Mouse (Mus musculus) hindbrain, embryonic 10.5 days (tissue): ENCODE results near the gene Hdac6. TPM values are rescaled to one million over a fixed set of nuclear protein-coding genes. Genes with fewer than 3 reads are reported as not detected.
"Not testable (repeated sequence)": the region's sequence is repeated elsewhere in the genome, so short reads cannot be mapped to it uniquely, and the experiment has no call there.

Experiments used
- DNase-seq: peaks from one replicate; pipeline ENCODE4 v3.0.0-alpha.2; 2017; ENCODE audit warnings: low spot score
- H3K27ac ChIP-seq: fragments of 300-500 bp; sonication (generic); 2 replicates; pipeline ENCODE4 v1.5.1; 2016; ENCODE audit warnings: mild to moderate bottlenecking, moderate library complexity
- H3K27me3 ChIP-seq: fragments of 300-500 bp; sonication (generic); 2 replicates; pipeline ENCODE4 v1.6.1; 2016; ENCODE audit warnings: mild to moderate bottlenecking; ENCODE audit not compliant: poor library complexity, insufficient read depth, severe bottlenecking
- H3K36me3 ChIP-seq: fragments of 300-500 bp; sonication (generic); 2 replicates; pipeline ENCODE4 v1.6.1; 2016; ENCODE audit warnings: mild to moderate bottlenecking, moderate library complexity
- H3K4me1 ChIP-seq: fragments of 300-500 bp; sonication (generic); replicated peaks from 2 replicates; pipeline ENCODE4 v1.6.1; 2016; ENCODE audit warnings: mild to moderate bottlenecking
- H3K4me3 ChIP-seq: fragments of 300-500 bp; sonication (generic); 2 replicates; pipeline ENCODE4 v1.5.1; 2016; ENCODE audit warnings: mild to moderate bottlenecking, moderate library complexity
- H3K9me3 ChIP-seq: fragments of 300-500 bp; sonication (generic); 2 replicates; pipeline ENCODE4 v1.6.1; 2016; ENCODE audit warnings: mild to moderate bottlenecking, moderate library complexity
- WGBS: fragments of 180-500 bp; shearing (Covaris S2); methylation state at CpG from one replicate; pipeline ENCODE4 v1.1.7; 2016; 5-methylcytosine and 5-hydroxymethylcytosine counted together
- polyA plus RNA-seq: library from polyadenylated mRNA; unstranded; fragments of >200 nt; fragmentation: Nextera tagmentation; extraction: Ambion mirVana; gene quantifications from 2 replicates; pipeline ENCODE4 v1.2.1, GENCODE M21; 2016

Hdac6 gene
- polyA plus RNA-seq, 1 experiment from 2014 or later, result 61.5 TPM

DNA sequence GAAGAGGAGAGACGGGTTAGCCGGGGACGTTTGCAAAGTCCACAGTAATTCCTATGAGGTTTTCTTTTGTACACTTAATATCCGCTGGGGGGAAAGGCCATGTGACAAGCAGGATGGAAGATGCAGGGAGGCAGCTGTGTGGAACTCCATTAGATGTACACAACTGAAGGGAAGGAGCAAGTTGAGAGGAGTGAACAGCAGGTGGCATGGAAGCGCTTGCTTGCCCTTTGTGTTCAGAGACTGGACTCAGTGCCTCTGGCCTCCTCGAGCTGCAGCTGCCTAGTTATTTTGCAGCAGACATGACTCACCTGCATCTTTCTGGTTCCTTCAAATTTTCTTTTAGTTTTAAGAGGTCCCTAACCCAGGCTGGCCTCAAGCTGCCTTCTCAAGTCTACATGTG lies 37.2 kb downstream of the Hdac6 start:
- H3K27ac ChIP-seq, result no peak overlapping the region
- peaks cover 17% of the 10 kb centered on the region for H3K36me3 ChIP-seq
- H3K9me3 ChIP-seq, result no peaks in the 10 kb centered on the region
- H3K27me3 ChIP-seq, result no peaks in the 10 kb centered on the region
- 60% methylated on average over 6 of the region's 6 CpGs for WGBS
- DNase-seq, result no peak
- no peaks in the 10 kb centered on the region for H3K4me1 ChIP-seq
- no peak overlapping the region for H3K4me3 ChIP-seq

GRCm38 (mm10) chrX:7909242-7909641 lies 38.4 kb downstream of the Hdac6 start, which contains the start of gene Gm10490:
Gene Gm10490, plus strand, starts transcription at chrX:7909542.
- not testable (repeated sequence) for H3K27ac ChIP-seq, H3K9me3 ChIP-seq, H3K4me1 ChIP-seq, H3K4me3 ChIP-seq, DNase-seq, H3K27me3 ChIP-seq
- H3K36me3 ChIP-seq, result peaks cover 25% of the 10 kb centered on the region
- WGBS, result 94% methylated on average over 4 of the region's 4 CpGs

GRCm38 (mm10) chrX:7907735-7908134 lies 40.0 kb downstream of the Hdac6 start, which contains the start of gene Gm10491:
Gene Gm10491, minus strand, starts transcription at chrX:7907835.
- no peak within 1 kb of the TSS for H3K27ac ChIP-seq
- no peaks in the 10 kb centered on the region for H3K27me3 ChIP-seq
- peaks cover 34% of the 10 kb centered on the region for H3K36me3 ChIP-seq
- H3K4me1 ChIP-seq, result no peaks in the 10 kb centered on the region
- no peak for DNase-seq
- 87% methylated on average over 5 of the region's 5 CpGs for WGBS
- no peaks in the 10 kb centered on the region for H3K9me3 ChIP-seq
- no peak within 1 kb of the TSS for H3K4me3 ChIP-seq

- WGBS, result 93% methylated on average over 5 of the region's 5 CpGs
- no peaks in the 10 kb centered on the region for H3K27me3 ChIP-seq
- DNase-seq, result no peak
- H3K4me3 ChIP-seq, result no peak overlapping the region
- H3K36me3 ChIP-seq, result peaks cover 34% of the 10 kb centered on the region
- no peaks in the 10 kb centered on the region for H3K9me3 ChIP-seq
- H3K4me1 ChIP-seq, result no peaks in the 10 kb centered on the region
- no peak overlapping the region for H3K27ac ChIP-seq
Observed at GRCm38 (mm10) chrX:7904441-7904840, 43.2 kb downstream of the Hdac6 start.

DNA sequence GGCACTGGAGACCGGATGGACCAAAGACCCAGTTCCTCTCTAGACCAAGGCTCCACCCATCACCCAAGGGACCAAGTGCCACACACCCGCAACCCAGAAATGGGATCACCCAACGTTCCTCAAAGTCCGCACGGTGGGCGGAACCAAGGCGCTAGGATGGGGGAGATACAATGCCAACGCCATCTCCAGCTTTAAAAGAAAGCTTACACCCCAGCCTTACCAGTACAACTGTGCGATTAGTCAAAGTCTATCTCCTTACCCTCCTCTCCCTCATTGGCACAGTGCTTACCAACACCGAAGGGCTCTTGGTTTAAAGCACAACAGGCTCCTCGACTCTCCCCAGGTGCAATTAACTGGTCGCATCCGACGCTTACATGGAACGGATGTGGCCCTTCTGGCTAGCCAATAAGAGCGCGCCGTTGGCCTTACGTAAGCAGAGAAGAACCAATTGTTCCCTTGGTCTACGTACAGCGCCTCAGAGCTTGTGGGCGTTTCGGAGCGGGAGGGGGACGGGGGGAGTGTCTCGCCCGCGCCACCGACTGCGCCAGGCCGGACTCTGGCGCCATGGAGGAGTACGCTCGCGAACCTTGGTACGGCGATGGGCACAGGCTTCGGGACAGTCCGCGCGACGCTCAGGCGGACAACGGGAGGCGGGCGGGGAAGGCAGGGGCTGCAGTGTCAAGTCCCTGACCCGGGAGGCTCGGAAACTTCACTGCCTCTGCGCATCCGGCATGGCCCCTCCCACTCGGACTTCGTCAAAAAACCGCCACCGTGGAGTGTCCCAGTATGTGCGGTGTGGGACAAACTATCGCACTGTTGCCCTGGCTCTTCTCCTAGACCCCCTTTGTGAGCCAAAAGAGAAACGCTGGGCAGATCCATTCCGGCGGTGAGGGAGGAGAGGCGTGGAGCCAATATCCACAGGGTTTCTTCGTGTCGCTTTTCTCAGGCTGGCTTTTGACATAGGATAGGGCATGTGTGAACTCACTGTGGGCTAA lies 48.5 kb downstream of the Hdac6 start, which contains the start of the genes Pqbp1 and Timm17b:
Gene Pqbp1 (minus strand): TSS at position 390 of the 995 bp plus-strand sequence.
Gene Timm17b (plus strand): TSS at position 478 of the 995 bp plus-strand sequence.
- WGBS, result 18% methylated on average over 62 of the region's 62 CpGs

DNA sequence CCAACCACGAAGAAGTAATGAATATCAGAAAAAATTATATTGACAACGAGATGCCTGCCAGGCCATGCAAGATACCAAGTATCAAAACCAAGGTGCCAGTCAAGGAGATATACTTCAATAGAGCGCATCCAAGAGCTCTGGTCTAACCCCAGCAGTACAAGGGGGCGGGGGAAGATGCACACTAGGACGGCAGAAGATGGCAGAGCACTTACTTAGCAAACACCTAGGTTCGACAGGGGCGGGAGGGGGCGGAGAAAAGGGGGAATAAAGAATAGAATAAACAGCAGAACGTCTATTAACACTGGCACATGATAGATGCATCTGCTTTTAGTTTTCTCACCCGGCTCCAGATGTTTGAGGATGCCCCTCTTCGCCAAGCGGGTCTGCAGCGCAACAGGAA lies 49.5 kb downstream of the Hdac6 start:
- Histone ChIP-seq H3K4me1 (peaks cover 7% of the 10 kb centered on the region), H3K4me3 (peak overlapping the region; percentile 60), H3K36me3 (peaks cover 32% of the 10 kb centered on the region), H3K27ac (peak overlapping the region; percentile 89), H3K9me3 (0 out of 2 replicates have a peak, but pooled peaks cover 8% of the 10 kb centered on the region), H3K27me3 (no peaks in the 10 kb centered on the region)
- no peak for DNase-seq
- 27% methylated on average over 13 of the region's 13 CpGs for WGBS

More for the DNA sequence above, 48.5 kb downstream of the Hdac6 start, which contains the start of the genes Pqbp1 and Timm17b:
- Histone ChIP-seq H3K27ac (peak within 1 kb of the TSS; percentile 89), H3K36me3 (peaks cover 30% of the 10 kb centered on the region), H3K4me3 (peak within 1 kb of the TSS; percentile 60), H3K9me3 (0 out of 2 replicates have a peak, but pooled peaks cover 8% of the 10 kb centered on the region), H3K4me1 (peaks cover 7% of the 10 kb centered on the region), H3K27me3 (no peaks in the 10 kb centered on the region)
- DNase-seq, result peak; percentile 87

DNA sequence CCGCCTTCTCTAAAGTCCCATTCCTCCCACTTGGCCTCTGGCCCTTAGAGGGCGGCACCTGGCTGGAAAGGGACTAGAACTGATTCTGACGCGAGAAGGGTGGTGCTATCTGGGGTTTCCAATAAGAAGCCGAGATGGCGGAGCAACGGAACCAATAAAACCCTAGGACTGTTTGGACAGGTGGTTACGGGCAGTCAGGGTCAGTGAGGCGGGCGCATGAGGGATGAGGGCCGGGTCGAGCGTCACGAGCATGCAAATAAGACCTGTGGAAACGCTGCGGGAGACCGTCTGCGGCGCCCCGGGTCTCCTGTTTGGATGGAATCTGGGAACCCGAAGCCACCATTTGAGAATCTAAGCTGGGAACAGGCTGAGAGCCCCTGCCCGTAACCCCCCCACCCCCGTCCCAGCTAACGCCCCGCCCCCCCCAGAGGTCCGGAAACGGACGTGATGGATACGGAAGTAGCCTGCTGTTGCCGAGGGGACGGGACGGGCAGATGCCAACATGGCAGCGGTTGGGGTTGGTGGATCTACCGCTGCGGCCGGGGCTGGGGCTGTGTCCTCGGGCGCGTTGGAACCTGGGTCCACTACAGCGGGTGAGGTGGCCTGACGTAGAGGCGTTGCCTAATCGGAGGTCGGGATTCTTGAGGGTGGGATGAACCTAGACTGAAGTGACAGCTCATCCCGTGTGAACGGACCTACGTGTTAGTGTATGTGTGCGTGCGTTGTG lies 63.7 kb downstream of the Hdac6 start, which contains the start of gene Slc35a2:
Gene Slc35a2 (plus strand): TSS at position 188 of the 727 bp plus-strand sequence.
- Histone ChIP-seq H3K4me1 (peaks cover 13% of the 10 kb centered on the region), H3K27me3 (no peaks in the 10 kb centered on the region), H3K36me3 (peaks cover 16% of the 10 kb centered on the region; the same call in 1 of the 2 replicates), H3K4me3 (peak within 1 kb of the TSS; percentile 64), H3K27ac (peak within 1 kb of the TSS; percentile 87), H3K9me3 (no peaks in the 10 kb centered on the region; the same call in 1 of the 2 replicates)
- peak; percentile 82 for DNase-seq
- WGBS, result 13% methylated on average over 49 of the region's 49 CpGs

Other genes starting within 250 kb of the Hdac6 start
- 19.5 and 23.7 TPM in 2 replicates for gene Wdr45, start 233.6 kb downstream of the Hdac6 start, polyA plus RNA-seq
- not detected in 2 replicates for gene Gm45208, start 225.6 kb downstream of the Hdac6 start, polyA plus RNA-seq
- gene Praf2, start 219.4 kb downstream of the Hdac6 start, polyA plus RNA-seq, result 78.2 and 101 TPM in 2 replicates
- gene Ccdc120, start 197.0 kb downstream of the Hdac6 start, polyA plus RNA-seq, result 18.7 and 22.9 TPM in 2 replicates
- gene Tfe3, start 185.3 kb downstream of the Hdac6 start, polyA plus RNA-seq, result 31.7 and 36.5 TPM in 2 replicates
- gene Gripap1, start 158.1 kb downstream of the Hdac6 start, polyA plus RNA-seq, result 45.3 and 47.8 TPM in 2 replicates
- gene Kcnd1, start 125.6 kb downstream of the Hdac6 start, polyA plus RNA-seq, result 1.4 and 2.2 TPM in 2 replicates
- 43.8 and 55.9 TPM in 2 replicates for gene Otud5, start 106.5 kb downstream of the Hdac6 start, polyA plus RNA-seq
- 8.8 and 10.2 TPM in 2 replicates for gene Pim2, start 69.6 kb downstream of the Hdac6 start, polyA plus RNA-seq
- gene Slc35a2, start 63.9 kb downstream of the Hdac6 start, polyA plus RNA-seq, result 26.6 and 32.5 TPM in 2 replicates
- gene Pqbp1, start 48.6 kb downstream of the Hdac6 start, polyA plus RNA-seq, result 131 and 160 TPM in 2 replicates
- gene Timm17b, start 48.5 kb downstream of the Hdac6 start, polyA plus RNA-seq, result 206 and 214 TPM in 2 replicates
- gene Gm10491, start 40.1 kb downstream of the Hdac6 start, polyA plus RNA-seq, result not detected in 2 replicates
- not detected in 2 replicates for gene Gm10490, start 38.3 kb downstream of the Hdac6 start, polyA plus RNA-seq
- gene Pcsk1n, start 28.1 kb downstream of the Hdac6 start, polyA plus RNA-seq, result 7.8 and 39.8 TPM in 2 replicates
- not detected in 2 replicates for gene Eras, start 19.3 kb downstream of the Hdac6 start, polyA plus RNA-seq
- gene Gata1, start 30.2 kb upstream of the Hdac6 start, polyA plus RNA-seq, result 5.3 and 7.4 TPM in 2 replicates
- gene Glod5, start 70.6 kb upstream of the Hdac6 start, polyA plus RNA-seq, result not detected in 2 replicates
- gene Suv39h1, start 126.9 kb upstream of the Hdac6 start, polyA plus RNA-seq, result 74.9 and 90.9 TPM in 2 replicates
- gene Was, start 142.6 kb upstream of the Hdac6 start, polyA plus RNA-seq, result 0.15 and 0.24 TPM in 2 replicates
- gene Wdr13, start 185.0 kb upstream of the Hdac6 start, polyA plus RNA-seq, result 25.8 and 26.7 TPM in 2 replicates
- 402 and 425 TPM in 2 replicates for gene Rbm3, start 198.0 kb upstream of the Hdac6 start, polyA plus RNA-seq
- 10.0 and 12.1 TPM in 2 replicates for gene Tbc1d25, start 228.3 kb upstream of the Hdac6 start, polyA plus RNA-seq
- 37.4 and 40.3 TPM in 2 replicates for gene Ebp, start 245.6 kb upstream of the Hdac6 start, polyA plus RNA-seq